Mouse (Mus musculus): ENCODE measurements around the gene Hspb1. TPM values are rescaled to one million over a fixed set of nuclear protein-coding genes. Genes with fewer than 3 reads are reported as not detected.
A peak's percentile ranks its signal among the peaks of the same experiment; 100 is the strongest.

Gene Hspb1
- polyA plus RNA-seq, 1 experiment from 2014 or later, result 221 TPM

DNA sequence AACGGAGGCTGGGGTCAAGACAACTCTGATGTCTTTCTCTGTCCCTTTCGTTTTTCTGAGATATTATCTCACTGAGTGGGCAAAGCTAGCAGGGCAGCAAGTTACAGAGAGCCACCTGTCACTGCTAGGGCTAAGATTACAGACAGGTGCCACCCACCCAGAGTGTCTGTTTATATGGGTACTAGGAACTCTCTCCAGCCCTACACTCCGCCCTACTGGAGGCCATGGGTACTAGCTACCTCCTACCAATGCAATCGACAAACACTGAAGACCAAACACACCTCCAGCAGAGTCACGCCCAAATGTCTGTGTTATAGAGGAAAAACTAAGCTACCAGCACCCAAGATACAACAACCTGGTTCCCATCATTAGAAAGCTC is 30.3 kb downstream of the Hspb1 start:
- no peaks in the 10 kb centered on the region for H3K9me3 ChIP-seq (ENCODE audit: control insufficient read depth, low read depth, low read length)
- no peak overlapping the region for H3K9ac ChIP-seq (replicated peaks; ENCODE audit: low read depth, low read length)
- H3K27ac ChIP-seq (ENCODE audit: low read length), result no peak overlapping the region
- H3K4me2 ChIP-seq (replicated peaks; ENCODE audit: low read depth, low read length), result no peak overlapping the region
- no peaks in the 10 kb centered on the region for H3K27me3 ChIP-seq (ENCODE audit: control insufficient read depth, insufficient read depth, low read length)
- WGBS, result 91% methylated on average over 5 of the region's 5 CpGs
- H3K36me3 ChIP-seq (ENCODE audit: control insufficient read depth, insufficient read depth, low read length), result peaks cover 44% of the 10 kb centered on the region
- no peak for ATAC-seq (ENCODE audit: insufficient number of reproducible peaks, insufficient read depth, low FRiP score, low read depth)
- H3K4me1 ChIP-seq (ENCODE audit: control insufficient read depth, insufficient read depth, low read length), result no peaks in the 10 kb centered on the region
- no peak overlapping the region for H3K4me3 ChIP-seq (ENCODE audit: low read depth, low read length)

- no peaks in the 10 kb centered on the region for H3K4me1 ChIP-seq (ENCODE audit: control insufficient read depth, insufficient read depth, low read length)
- ATAC-seq (ENCODE audit: insufficient number of reproducible peaks, insufficient read depth, low FRiP score, low read depth), result no peak
- no peak overlapping the region for H3K4me3 ChIP-seq (ENCODE audit: low read depth, low read length)
- peaks cover 47% of the 10 kb centered on the region for H3K36me3 ChIP-seq (ENCODE audit: control insufficient read depth, insufficient read depth, low read length)
- H3K27ac ChIP-seq (ENCODE audit: low read length), result no peak overlapping the region
- H3K9ac ChIP-seq (replicated peaks; ENCODE audit: low read depth, low read length), result no peak overlapping the region
- no peak overlapping the region for H3K4me2 ChIP-seq (replicated peaks; ENCODE audit: low read depth, low read length)
- no peaks in the 10 kb centered on the region for H3K9me3 ChIP-seq (ENCODE audit: control insufficient read depth, low read depth, low read length)
- no peaks in the 10 kb centered on the region for H3K27me3 ChIP-seq (ENCODE audit: control insufficient read depth, insufficient read depth, low read length)
- WGBS, result 94% methylated on average over 5 of the region's 5 CpGs
Measured at GRCm38 (mm10) chr5:135918593-135918992, 30.9 kb downstream of the Hspb1 start.

DNA sequence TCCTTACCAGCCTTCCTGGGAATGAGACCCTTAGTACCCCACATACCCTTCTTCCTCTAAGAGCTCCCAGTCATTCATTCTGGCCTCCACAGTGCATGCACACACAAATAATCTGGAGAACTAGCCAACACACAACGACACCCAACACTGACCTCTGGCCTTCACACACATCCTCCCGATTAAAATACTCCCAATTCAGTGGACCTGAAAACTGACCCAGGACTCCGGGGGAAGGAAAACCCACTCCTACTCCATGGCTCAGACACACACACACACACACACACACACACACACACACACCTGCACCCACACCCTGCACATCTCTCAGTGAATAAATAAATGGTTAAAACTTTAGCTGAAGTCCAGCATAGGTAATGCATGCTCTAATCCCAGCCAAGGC is 32.2 kb downstream of the Hspb1 start:
- Histone ChIP-seq H3K4me1 (ENCODE audit: control insufficient read depth, insufficient read depth, low read length) (no peaks in the 10 kb centered on the region), H3K4me2 (replicated peaks; ENCODE audit: low read depth, low read length) (no peak overlapping the region), H3K4me3 (ENCODE audit: low read depth, low read length) (no peak overlapping the region), H3K27me3 (ENCODE audit: control insufficient read depth, insufficient read depth, low read length) (no peaks in the 10 kb centered on the region), H3K27ac (ENCODE audit: low read length) (no peak overlapping the region), H3K36me3 (ENCODE audit: control insufficient read depth, insufficient read depth, low read length) (peaks cover 49% of the 10 kb centered on the region), H3K9me3 (ENCODE audit: control insufficient read depth, low read depth, low read length) (no peaks in the 10 kb centered on the region), H3K9ac (replicated peaks; ENCODE audit: low read depth, low read length) (no peak overlapping the region)
- 93% methylated on average over 3 of the region's 3 CpGs for WGBS
- no peak for ATAC-seq (ENCODE audit: insufficient number of reproducible peaks, insufficient read depth, low FRiP score, low read depth)

GRCm38 (mm10) chr5:135923901-135924300 is 36.2 kb downstream of the Hspb1 start:
- H3K4me1 ChIP-seq (ENCODE audit: control insufficient read depth, insufficient read depth, low read length), result no peaks in the 10 kb centered on the region
- H3K4me2 ChIP-seq (replicated peaks; ENCODE audit: low read depth, low read length), result no peak overlapping the region
- no peaks in the 10 kb centered on the region for H3K27me3 ChIP-seq (ENCODE audit: control insufficient read depth, insufficient read depth, low read length)
- 91% methylated on average over 7 of the region's 7 CpGs for WGBS
- no peak overlapping the region for H3K27ac ChIP-seq (ENCODE audit: low read length)
- H3K9ac ChIP-seq (replicated peaks; ENCODE audit: low read depth, low read length), result no peak overlapping the region
- ATAC-seq (ENCODE audit: insufficient number of reproducible peaks, insufficient read depth, low FRiP score, low read depth), result no peak
- H3K9me3 ChIP-seq (ENCODE audit: control insufficient read depth, low read depth, low read length), result no peaks in the 10 kb centered on the region
- H3K36me3 ChIP-seq (ENCODE audit: control insufficient read depth, insufficient read depth, low read length), result peaks cover 51% of the 10 kb centered on the region
- H3K4me3 ChIP-seq (ENCODE audit: low read depth, low read length), result no peak overlapping the region

- no peak overlapping the region for H3K27ac ChIP-seq (ENCODE audit: low read length)
- WGBS, result 77% methylated on average over 6 of the region's 6 CpGs
- no peak overlapping the region for H3K4me2 ChIP-seq (replicated peaks; ENCODE audit: low read depth, low read length)
- peaks cover 51% of the 10 kb centered on the region for H3K36me3 ChIP-seq (ENCODE audit: control insufficient read depth, insufficient read depth, low read length)
- no peak for ATAC-seq (ENCODE audit: insufficient number of reproducible peaks, insufficient read depth, low FRiP score, low read depth)
- 0 out of 2 replicates have a peak, but pooled peaks cover 3% of the 10 kb centered on the region for H3K4me1 ChIP-seq (ENCODE audit: control insufficient read depth, insufficient read depth, low read length)
- no peak overlapping the region for H3K9ac ChIP-seq (replicated peaks; ENCODE audit: low read depth, low read length)
- H3K27me3 ChIP-seq (ENCODE audit: control insufficient read depth, insufficient read depth, low read length), result no peaks in the 10 kb centered on the region
- H3K9me3 ChIP-seq (ENCODE audit: control insufficient read depth, low read depth, low read length), result no peaks in the 10 kb centered on the region
- H3K4me3 ChIP-seq (ENCODE audit: low read depth, low read length), result no peak overlapping the region
Measured at GRCm38 (mm10) chr5:135929685-135930424, 42.1 kb downstream of the Hspb1 start.

- no peak overlapping the region for H3K9ac ChIP-seq (replicated peaks; ENCODE audit: low read depth, low read length)
- H3K9me3 ChIP-seq (ENCODE audit: control insufficient read depth, low read depth, low read length), result no peaks in the 10 kb centered on the region
- no peak for ATAC-seq (ENCODE audit: insufficient number of reproducible peaks, insufficient read depth, low FRiP score, low read depth)
- H3K36me3 ChIP-seq (ENCODE audit: control insufficient read depth, insufficient read depth, low read length), result peaks cover 44% of the 10 kb centered on the region
- 88% methylated on average over 9 of the region's 9 CpGs for WGBS
- no peak overlapping the region for H3K4me3 ChIP-seq (ENCODE audit: low read depth, low read length)
- no peak overlapping the region for H3K4me2 ChIP-seq (replicated peaks; ENCODE audit: low read depth, low read length)
- H3K4me1 ChIP-seq (ENCODE audit: control insufficient read depth, insufficient read depth, low read length), result 0 out of 2 replicates have a peak, but pooled peaks cover 3% of the 10 kb centered on the region
- no peaks in the 10 kb centered on the region for H3K27me3 ChIP-seq (ENCODE audit: control insufficient read depth, insufficient read depth, low read length)
- no peak overlapping the region for H3K27ac ChIP-seq (ENCODE audit: low read length)
Measured at GRCm38 (mm10) chr5:135931526-135931925, 43.8 kb downstream of the Hspb1 start.

GRCm38 (mm10) chr5:135932359-135932758 is 44.6 kb downstream of the Hspb1 start:
- H3K4me1 ChIP-seq (ENCODE audit: control insufficient read depth, insufficient read depth, low read length), result 0 out of 2 replicates have a peak, but pooled peaks cover 3% of the 10 kb centered on the region
- H3K4me2 ChIP-seq (replicated peaks; ENCODE audit: low read depth, low read length), result 0 out of 2 replicates have a peak overlapping the region, but pooled peaks have one; percentile 23
- H3K27me3 ChIP-seq (ENCODE audit: control insufficient read depth, insufficient read depth, low read length), result no peaks in the 10 kb centered on the region
- no peak overlapping the region for H3K27ac ChIP-seq (ENCODE audit: low read length)
- 90% methylated on average over 2 of the region's 2 CpGs for WGBS
- no peak overlapping the region for H3K9ac ChIP-seq (replicated peaks; ENCODE audit: low read depth, low read length)
- H3K9me3 ChIP-seq (ENCODE audit: control insufficient read depth, low read depth, low read length), result no peaks in the 10 kb centered on the region
- H3K36me3 ChIP-seq (ENCODE audit: control insufficient read depth, insufficient read depth, low read length), result peaks cover 36% of the 10 kb centered on the region
- H3K4me3 ChIP-seq (ENCODE audit: low read depth, low read length), result no peak overlapping the region
- no peak for ATAC-seq (ENCODE audit: insufficient number of reproducible peaks, insufficient read depth, low FRiP score, low read depth)

DNA sequence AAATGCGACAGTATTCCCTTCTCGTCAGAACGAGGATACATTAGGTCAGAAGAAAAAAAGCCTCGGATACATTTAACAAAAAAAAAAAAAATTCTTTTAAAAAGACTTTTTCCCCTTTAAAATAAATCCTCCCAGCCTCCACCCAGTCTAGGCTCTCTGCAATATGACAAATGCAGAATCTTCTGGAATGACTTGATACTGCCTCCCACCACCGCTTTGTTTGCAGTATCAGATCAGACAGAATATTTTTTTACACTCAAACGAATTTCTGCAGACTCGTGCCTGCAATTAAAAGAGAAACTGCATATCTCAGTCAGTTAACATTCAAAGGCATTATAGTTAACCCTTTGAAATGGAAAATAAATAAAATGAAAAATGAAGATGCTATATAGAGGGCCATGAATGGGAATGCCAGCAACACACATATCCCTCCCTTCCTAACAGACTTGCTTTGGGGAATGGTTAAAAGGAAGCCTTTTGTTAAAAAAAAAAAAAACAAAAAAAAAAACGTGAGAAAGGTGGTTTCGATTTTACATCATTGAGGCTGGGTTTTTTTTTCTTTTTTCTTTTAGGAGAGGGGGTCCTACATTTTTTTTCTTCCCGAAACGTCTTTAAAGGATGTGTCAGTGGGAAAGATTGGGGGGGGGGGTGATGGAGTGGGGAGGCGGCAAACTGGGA is 45.6 kb downstream of the Hspb1 start:
- Histone ChIP-seq H3K27me3 (ENCODE audit: control insufficient read depth, insufficient read depth, low read length) (no peaks in the 10 kb centered on the region), H3K9me3 (ENCODE audit: control insufficient read depth, low read depth, low read length) (no peaks in the 10 kb centered on the region), H3K27ac (ENCODE audit: low read length) (peak overlapping the region; percentile 97), H3K4me2 (replicated peaks; ENCODE audit: low read depth, low read length) (peak overlapping the region; percentile 67), H3K36me3 (ENCODE audit: control insufficient read depth, insufficient read depth, low read length) (peaks cover 33% of the 10 kb centered on the region), H3K4me3 (ENCODE audit: low read depth, low read length) (peak overlapping the region; percentile 57), H3K9ac (replicated peaks; ENCODE audit: low read depth, low read length) (peak overlapping the region; percentile 50), H3K4me1 (ENCODE audit: control insufficient read depth, insufficient read depth, low read length) (0 out of 2 replicates have a peak, but pooled peaks cover 3% of the 10 kb centered on the region)
- WGBS, result 6% methylated on average over 12 of the region's 12 CpGs
- no peak for ATAC-seq (ENCODE audit: insufficient number of reproducible peaks, insufficient read depth, low FRiP score, low read depth)
